Mouse (Mus musculus) neural tube, embryonic 14.5 days (tissue): ENCODE data around the gene Hhat. TPM values are rescaled to one million over a fixed set of nuclear protein-coding genes. Genes with fewer than 3 reads are reported as not detected.
A peak's percentile ranks its signal among the peaks of the same experiment; 100 is the strongest.

ENCODE experiments used
- ATAC-seq: fragments of 200-750 bp; cut with Nextera tagmentation; 2 replicates; pipeline ENCODE4 v1.8.0; 2017; ENCODE audit warnings: low read depth, mild to moderate bottlenecking, moderate TSS enrichment, moderate library complexity
- H3K27ac ChIP-seq: fragments of 300-500 bp; sonication (generic); 2 replicates; pipeline ENCODE4 v1.5.1; 2014; ENCODE audit warnings: low read depth, mild to moderate bottlenecking, control low read depth, low read length, moderate library complexity, mixed read lengths
- H3K27me3 ChIP-seq: fragments of 300-500 bp; sonication (generic); 2 replicates; pipeline ENCODE4 v1.6.1; 2014; ENCODE audit warnings: low read length; ENCODE audit not compliant: control insufficient read depth, insufficient read depth
- H3K36me3 ChIP-seq: fragments of 300-500 bp; sonication (generic); 2 replicates; pipeline ENCODE4 v1.6.1; 2014; ENCODE audit warnings: low read length, mixed read lengths; ENCODE audit not compliant: control insufficient read depth, insufficient read depth
- H3K4me1 ChIP-seq: fragments of 300-500 bp; sonication (generic); 2 replicates; pipeline ENCODE4 v1.6.1; 2014; ENCODE audit warnings: low read length; ENCODE audit not compliant: control insufficient read depth, insufficient read depth
- H3K4me2 ChIP-seq: fragments of 300-500 bp; sonication (generic); 2 replicates; pipeline ENCODE4 v1.6.1; 2014; ENCODE audit warnings: mild to moderate bottlenecking, low read depth, low read length, control low read depth
- H3K4me3 ChIP-seq: fragments of 300-500 bp; sonication (generic); 2 replicates; pipeline ENCODE4 v1.5.1; 2014; ENCODE audit warnings: low read depth, low read length, control low read depth, mixed read lengths
- H3K9ac ChIP-seq: fragments of 300-500 bp; sonication (generic); replicated peaks from 2 replicates; pipeline ENCODE4 v1.6.1; 2014; ENCODE audit warnings: low read depth, mild to moderate bottlenecking, control low read depth, low read length, mixed read lengths
- H3K9me3 ChIP-seq: fragments of 300-500 bp; sonication (generic); 2 replicates; pipeline ENCODE4 v1.6.1; 2016; ENCODE audit warnings: low read length; ENCODE audit not compliant: control insufficient read depth
- WGBS: fragments of 180-500 bp; shearing (Covaris S2); extraction: QIAGEN DNeasy Blood & Tissue Kit; methylation state at CpG from one replicate; pipeline ENCODE4 v1.1.7; 2014; 5-methylcytosine and 5-hydroxymethylcytosine counted together
- polyA plus RNA-seq: library from polyadenylated mRNA; unstranded; fragments of >200 nt; fragmentation: Nextera tagmentation; extraction: Ambion mirVana; gene quantifications from 2 replicates; pipeline ENCODE4 v1.2.1, GENCODE M21; 2014

Hhat gene
- polyA plus RNA-seq, 1 experiment from 2014 or later = 3.1 TPM

GRCm38 (mm10) chr1:192564691-192565090 is 206.3 kb downstream of the Hhat start:
- no peak overlapping the region for H3K4me2 ChIP-seq
- H3K36me3 ChIP-seq = no peaks in the 10 kb centered on the region
- no peaks in the 10 kb centered on the region; the same call in 1 of the 2 replicates for H3K9me3 ChIP-seq
- no peaks in the 10 kb centered on the region for H3K4me1 ChIP-seq
- H3K4me3 ChIP-seq = no peak overlapping the region
- no peaks in the 10 kb centered on the region for H3K27me3 ChIP-seq
- no peak for ATAC-seq
- H3K9ac ChIP-seq = no peak overlapping the region
- no peak overlapping the region for H3K27ac ChIP-seq

- Histone ChIP-seq H3K27me3 (no peaks in the 10 kb centered on the region), H3K4me3 (no peak overlapping the region), H3K27ac (no peak overlapping the region), H3K9me3 (no peaks in the 10 kb centered on the region), H3K4me1 (0 out of 2 replicates have a peak, but pooled peaks cover 2% of the 10 kb centered on the region), H3K9ac (no peak overlapping the region), H3K4me2 (no peak overlapping the region), H3K36me3 (no peaks in the 10 kb centered on the region)
- 92% methylated on average over 1 of the region's 1 CpGs for WGBS
- no peak for ATAC-seq
Observed at GRCm38 (mm10) chr1:192559341-192559740, 211.7 kb downstream of the Hhat start.

- H3K27ac ChIP-seq = no peak overlapping the region
- 28% methylated on average over 5 of the region's 5 CpGs for WGBS
- no peak overlapping the region for H3K4me2 ChIP-seq
- H3K9ac ChIP-seq = no peak overlapping the region
- H3K27me3 ChIP-seq = no peaks in the 10 kb centered on the region
- 0 out of 2 replicates have a peak, but pooled peaks cover 2% of the 10 kb centered on the region for H3K4me1 ChIP-seq
- H3K4me3 ChIP-seq = no peak overlapping the region
- peak; percentile 56; the same call in 1 of the 2 replicates for ATAC-seq
- no peaks in the 10 kb centered on the region for H3K36me3 ChIP-seq
- H3K9me3 ChIP-seq = no peaks in the 10 kb centered on the region
Observed at GRCm38 (mm10) chr1:192557978-192558594, 212.9 kb downstream of the Hhat start.

GRCm38 (mm10) chr1:192555516-192555915 is 215.5 kb downstream of the Hhat start:
- Histone ChIP-seq H3K36me3 (no peaks in the 10 kb centered on the region), H3K27ac (no peak overlapping the region)
- 42% methylated on average over 4 of the region's 4 CpGs for WGBS

DNA sequence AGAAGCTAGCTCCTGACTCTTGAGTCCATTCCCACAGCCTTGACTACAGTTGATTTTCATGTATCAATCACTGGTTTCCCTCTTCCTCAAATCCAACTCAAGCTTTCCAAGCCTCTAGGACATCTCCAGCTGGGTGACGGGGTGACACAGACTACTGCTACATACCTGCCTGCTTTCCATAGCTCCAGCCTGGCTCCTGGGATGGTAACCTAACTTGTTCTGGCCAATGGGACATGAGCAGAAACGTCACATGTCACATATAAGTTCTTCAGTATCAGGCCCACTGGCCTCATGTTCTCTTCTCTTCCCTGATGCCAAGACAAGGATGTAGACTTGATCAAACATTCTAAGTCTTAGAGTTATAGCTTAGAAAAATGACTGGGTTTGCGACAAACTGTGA is 220.5 kb downstream of the Hhat start:
- H3K27ac ChIP-seq = no peak overlapping the region
- no peak overlapping the region for H3K4me2 ChIP-seq
- H3K36me3 ChIP-seq = no peaks in the 10 kb centered on the region
- H3K4me1 ChIP-seq = no peaks in the 10 kb centered on the region
- 95% methylated on average over 3 of the region's 3 CpGs for WGBS
- no peak for ATAC-seq
- no peaks in the 10 kb centered on the region for H3K27me3 ChIP-seq
- no peak overlapping the region for H3K4me3 ChIP-seq
- H3K9ac ChIP-seq = no peak overlapping the region
- no peaks in the 10 kb centered on the region for H3K9me3 ChIP-seq

More at GRCm38 (mm10) chr1:192555516-192555915, 215.5 kb downstream of the Hhat start:
- Histone ChIP-seq H3K4me2 (no peak overlapping the region), H3K9ac (no peak overlapping the region), H3K27me3 (no peaks in the 10 kb centered on the region), H3K9me3 (no peaks in the 10 kb centered on the region), H3K4me1 (0 out of 2 replicates have a peak, but pooled peaks cover 2% of the 10 kb centered on the region), H3K4me3 (no peak overlapping the region)
- ATAC-seq = no peak

DNA sequence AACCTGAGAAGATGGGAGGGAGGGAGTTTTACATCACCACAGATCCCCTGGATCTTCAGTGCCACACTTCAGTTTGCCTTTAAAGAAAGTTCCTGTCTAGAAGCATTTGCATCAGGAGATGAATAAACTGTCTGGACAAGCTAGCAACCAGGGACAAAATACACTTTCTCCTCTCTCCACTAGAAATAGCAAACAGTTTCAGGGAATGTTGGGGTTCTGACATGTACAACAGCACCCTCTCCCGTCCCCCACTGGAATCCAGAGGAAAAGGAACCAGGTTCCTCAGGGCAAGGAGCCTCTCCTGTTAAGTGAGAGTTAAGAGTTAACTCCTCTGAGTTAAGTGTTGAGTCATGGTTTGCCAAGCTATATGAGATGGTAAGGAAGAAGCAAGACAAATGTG is 224.2 kb downstream of the Hhat start:
- H3K4me3 ChIP-seq = no peak overlapping the region
- WGBS = 42% methylated on average over 1 of the region's 1 CpGs
- H3K27me3 ChIP-seq = no peaks in the 10 kb centered on the region
- no peaks in the 10 kb centered on the region for H3K36me3 ChIP-seq
- H3K9ac ChIP-seq = no peak overlapping the region
- no peaks in the 10 kb centered on the region for H3K9me3 ChIP-seq
- H3K27ac ChIP-seq = no peak overlapping the region
- H3K4me1 ChIP-seq = no peaks in the 10 kb centered on the region
- no peak for ATAC-seq
- H3K4me2 ChIP-seq = no peak overlapping the region

DNA sequence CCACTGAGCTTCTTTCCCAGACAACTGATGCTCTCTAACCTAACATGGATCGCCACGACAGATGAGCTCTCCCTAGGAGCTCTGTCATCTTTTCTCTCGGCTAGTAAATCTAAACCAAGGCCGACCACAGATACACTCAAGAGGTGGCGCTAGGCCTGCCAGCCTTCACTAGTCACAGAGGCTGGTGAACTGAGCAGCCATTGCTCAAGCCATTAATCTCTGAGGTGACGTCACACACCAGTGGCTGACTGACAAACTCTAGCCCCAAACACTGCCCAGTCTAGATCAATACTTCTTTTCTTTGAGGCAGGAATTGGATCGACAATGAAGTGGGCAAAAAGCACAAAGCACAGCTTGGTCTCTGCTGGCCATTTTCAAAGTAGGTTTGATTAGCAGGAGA is 226.1 kb downstream of the Hhat start:
- Histone ChIP-seq H3K4me2 (no peak overlapping the region), H3K9me3 (no peaks in the 10 kb centered on the region), H3K36me3 (no peaks in the 10 kb centered on the region), H3K4me3 (no peak overlapping the region), H3K9ac (no peak overlapping the region), H3K4me1 (no peaks in the 10 kb centered on the region), H3K27me3 (no peaks in the 10 kb centered on the region), H3K27ac (no peak overlapping the region)
- 42% methylated on average over 7 of the region's 7 CpGs for WGBS
- ATAC-seq = no peak

GRCm38 (mm10) chr1:192544091-192544490 is 226.9 kb downstream of the Hhat start:
- WGBS = 33% methylated on average over 9 of the region's 9 CpGs
- no peak overlapping the region for H3K4me2 ChIP-seq
- no peak for ATAC-seq

DNA sequence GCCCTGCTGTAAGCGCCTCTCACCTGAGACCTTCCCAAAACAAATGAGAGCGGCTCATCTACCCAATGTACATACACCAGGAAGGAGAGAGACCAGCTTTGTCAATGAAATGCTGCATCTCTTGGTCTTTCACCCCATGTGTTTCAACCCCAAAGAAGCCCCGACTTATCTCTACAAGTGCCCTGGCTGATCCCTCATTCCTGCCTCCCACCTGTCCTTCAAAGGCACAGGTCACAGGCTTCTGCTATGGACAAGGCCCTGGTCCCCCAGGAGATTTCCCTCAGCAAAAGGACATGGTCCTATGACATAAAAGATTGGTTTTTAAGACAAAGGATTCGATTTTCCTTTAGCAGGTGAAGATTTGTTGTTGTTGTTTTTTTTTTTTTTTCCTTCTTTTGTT is 227.3 kb downstream of the Hhat start:
- 94% methylated on average over 4 of the region's 4 CpGs for WGBS
- H3K27me3 ChIP-seq = no peaks in the 10 kb centered on the region
- H3K4me3 ChIP-seq = no peak overlapping the region
- no peak for ATAC-seq
- H3K9ac ChIP-seq = no peak overlapping the region
- H3K27ac ChIP-seq = no peak overlapping the region
- no peaks in the 10 kb centered on the region for H3K9me3 ChIP-seq
- no peak overlapping the region for H3K4me2 ChIP-seq
- no peaks in the 10 kb centered on the region for H3K36me3 ChIP-seq
- H3K4me1 ChIP-seq = no peaks in the 10 kb centered on the region

More at GRCm38 (mm10) chr1:192544091-192544490, 226.9 kb downstream of the Hhat start:
- H3K9me3 ChIP-seq = no peaks in the 10 kb centered on the region
- H3K9ac ChIP-seq = no peak overlapping the region
- no peak overlapping the region for H3K27ac ChIP-seq
- H3K36me3 ChIP-seq = no peaks in the 10 kb centered on the region
- H3K4me3 ChIP-seq = no peak overlapping the region
- H3K27me3 ChIP-seq = no peaks in the 10 kb centered on the region
- no peaks in the 10 kb centered on the region for H3K4me1 ChIP-seq
